Mouse (Mus musculus): ENCODE measurements around the gene Lsm7. TPM values are rescaled to one million over a fixed set of nuclear protein-coding genes. Genes with fewer than 3 reads are reported as not detected.

Gene Lsm7
- polyA plus RNA-seq, 1 experiment from 2014 or later = 310 TPM

- Histone ChIP-seq H3K4me2 (replicated peaks) (peak overlapping the region; percentile 32), H3K27me3 (peaks cover 5% of the 10 kb centered on the region; the same call in 1 of the 2 replicates), H3K9me3 (no peaks in the 10 kb centered on the region), H3K4me3 (peak overlapping the region; percentile 15; the same call in 1 of the 2 replicates), H3K9ac (peak overlapping the region; percentile 36; the same call in 1 of the 2 replicates), H3K4me1 (peaks cover 22% of the 10 kb centered on the region), H3K36me3 (peaks cover 34% of the 10 kb centered on the region), H3K27ac (no peak overlapping the region)
- 35% methylated on average over 41 of the region's 41 CpGs for WGBS
- ATAC-seq (ENCODE audit: low FRiP score, low read depth) = no peak
These were observed 43.0 kb upstream of the Lsm7 start for GRCm38 (mm10) chr10:80897861-80898510.

DNA sequence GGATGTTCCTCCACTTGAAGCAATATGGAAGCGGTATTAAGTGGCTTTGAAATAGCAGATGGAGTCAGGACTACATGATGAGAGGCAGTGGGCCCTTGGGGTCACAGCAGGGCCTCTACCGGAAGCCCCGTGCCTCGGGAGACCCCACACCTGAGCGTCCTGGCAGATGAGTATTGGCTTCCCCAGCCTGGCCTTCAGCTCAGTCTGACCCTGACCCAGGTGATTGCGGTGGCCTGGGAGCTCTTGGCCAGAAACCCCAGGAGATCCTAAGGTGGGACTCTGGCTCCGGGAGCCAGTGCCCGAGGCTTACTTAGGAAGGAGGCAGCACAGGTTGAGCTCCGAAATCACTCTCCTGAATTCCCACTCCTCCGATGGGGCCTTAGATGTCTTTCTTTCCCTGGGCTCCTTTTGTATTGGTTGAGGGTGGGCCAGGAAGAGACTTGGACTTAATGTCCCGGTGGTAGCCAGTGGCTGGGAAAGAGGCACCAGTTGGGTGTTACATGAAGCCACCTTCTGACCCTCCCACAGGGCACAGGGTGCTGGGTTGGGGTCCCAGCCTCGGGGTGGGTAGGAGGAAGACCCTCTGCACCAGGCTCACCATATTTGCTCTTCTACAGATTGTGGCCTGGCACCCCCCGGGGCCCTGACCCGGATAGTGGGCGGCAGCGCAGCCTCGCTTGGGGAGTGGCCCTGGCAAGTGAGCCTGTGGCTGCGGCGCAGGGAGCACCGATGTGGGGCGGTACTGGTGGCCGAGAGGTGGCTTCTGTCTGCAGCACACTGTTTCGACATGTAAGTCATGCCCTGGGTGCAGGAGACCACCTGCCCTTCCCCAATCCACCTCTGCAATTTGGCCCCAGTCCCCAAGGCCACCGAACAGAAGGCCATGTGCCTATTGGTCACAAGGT is 41.8 kb upstream of the Lsm7 start:
- Histone ChIP-seq H3K9me3 (no peaks in the 10 kb centered on the region), H3K27ac (no peak overlapping the region), H3K9ac (peak overlapping the region; percentile 31; the same call in 1 of the 2 replicates), H3K36me3 (peaks cover 23% of the 10 kb centered on the region), H3K4me3 (no peak overlapping the region), H3K4me2 (replicated peaks) (no peak overlapping the region), H3K4me1 (peaks cover 22% of the 10 kb centered on the region), H3K27me3 (peaks cover 5% of the 10 kb centered on the region; the same call in 1 of the 2 replicates)
- no peak for ATAC-seq (ENCODE audit: low FRiP score, low read depth)
- 73% methylated on average over 24 of the region's 24 CpGs for WGBS

DNA sequence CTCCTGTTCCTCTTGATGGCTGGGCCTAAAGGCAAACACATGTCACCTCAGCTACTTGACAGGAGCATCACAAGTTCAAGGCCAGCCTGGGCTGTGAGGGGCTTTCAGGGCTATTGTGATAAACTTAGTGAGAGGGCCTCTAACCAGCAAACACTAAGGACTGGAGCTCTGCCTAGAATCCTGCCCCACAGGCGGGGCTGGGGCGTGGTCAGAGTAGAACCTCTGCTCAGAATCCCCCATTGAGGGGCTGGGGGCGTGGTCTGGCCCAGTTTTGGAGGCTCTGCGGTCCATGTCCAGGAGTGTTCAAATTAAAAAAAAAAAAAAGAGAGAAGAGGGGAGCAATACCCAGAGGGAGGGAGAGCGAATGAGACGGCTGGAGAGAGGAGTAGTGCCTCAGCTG is 40.7 kb upstream of the Lsm7 start:
- Histone ChIP-seq H3K9ac (no peak overlapping the region), H3K4me3 (no peak overlapping the region), H3K27me3 (peaks cover 5% of the 10 kb centered on the region; the same call in 1 of the 2 replicates), H3K27ac (no peak overlapping the region), H3K36me3 (peaks cover 18% of the 10 kb centered on the region), H3K9me3 (no peaks in the 10 kb centered on the region), H3K4me2 (replicated peaks) (no peak overlapping the region), H3K4me1 (peaks cover 18% of the 10 kb centered on the region)
- ATAC-seq (ENCODE audit: low FRiP score, low read depth) = no peak
- 81% methylated on average over 6 of the region's 6 CpGs for WGBS

DNA sequence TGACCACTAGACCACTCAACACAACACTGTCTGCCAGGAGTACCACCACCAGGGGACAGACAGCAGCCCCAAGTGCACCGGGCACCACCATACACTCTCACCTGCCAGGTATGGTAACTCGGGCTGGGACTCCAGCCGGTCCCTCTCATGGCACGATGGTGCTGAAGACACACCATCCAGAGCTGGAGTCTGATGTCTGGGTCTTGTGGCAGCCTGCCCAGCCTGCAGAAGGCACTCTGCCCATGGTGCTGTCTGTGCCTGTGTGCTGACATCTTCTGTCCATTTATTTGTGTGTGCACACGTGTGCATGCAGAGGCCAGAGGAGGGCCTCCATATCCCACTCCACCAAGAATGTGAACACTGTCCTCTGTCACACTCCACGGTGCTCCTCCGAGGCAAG is 40.1 kb upstream of the Lsm7 start:
- Histone ChIP-seq H3K27me3 (peaks cover 9% of the 10 kb centered on the region), H3K4me1 (peaks cover 18% of the 10 kb centered on the region), H3K4me2 (replicated peaks) (no peak overlapping the region), H3K4me3 (no peak overlapping the region), H3K36me3 (peaks cover 18% of the 10 kb centered on the region), H3K9ac (no peak overlapping the region), H3K27ac (no peak overlapping the region), H3K9me3 (no peaks in the 10 kb centered on the region)
- ATAC-seq (ENCODE audit: low FRiP score, low read depth) = no peak
- 85% methylated on average over 7 of the region's 7 CpGs for WGBS

GRCm38 (mm10) chr10:80887181-80887580 is 32.2 kb upstream of the Lsm7 start:
- no peaks in the 10 kb centered on the region for H3K9me3 ChIP-seq
- no peak overlapping the region for H3K4me2 ChIP-seq (replicated peaks)
- H3K27me3 ChIP-seq = peaks cover 33% of the 10 kb centered on the region

DNA sequence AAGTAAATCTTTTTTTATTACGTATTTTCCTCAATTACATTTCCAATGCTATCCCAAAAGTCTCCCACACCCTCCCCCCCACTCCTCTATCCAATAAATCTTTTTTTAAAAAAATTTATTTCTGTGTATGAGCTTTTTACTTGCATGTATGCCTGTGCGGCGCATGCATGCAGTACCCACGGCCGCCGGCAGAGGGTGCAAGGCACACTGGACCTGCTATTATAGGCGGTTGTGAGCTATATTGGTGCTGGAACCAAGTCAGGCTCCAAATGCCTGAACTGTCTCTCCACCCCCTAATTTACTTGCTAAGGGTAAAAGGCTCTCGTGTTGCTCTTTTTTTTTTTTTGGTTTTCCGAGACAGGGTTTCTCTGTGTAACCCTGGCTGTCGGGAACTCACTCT is 26.3 kb upstream of the Lsm7 start:
- Histone ChIP-seq H3K4me1 (no peaks in the 10 kb centered on the region), H3K4me3 (no peak overlapping the region), H3K4me2 (replicated peaks) (no peak overlapping the region), H3K27ac (no peak overlapping the region), H3K27me3 (no peaks in the 10 kb centered on the region; the same call in 1 of the 2 replicates), H3K9me3 (no peaks in the 10 kb centered on the region), H3K9ac (no peak overlapping the region), H3K36me3 (no peaks in the 10 kb centered on the region)
- ATAC-seq (ENCODE audit: low FRiP score, low read depth) = no peak
- WGBS = 29% methylated on average over 10 of the region's 10 CpGs

More at GRCm38 (mm10) chr10:80887181-80887580, 32.2 kb upstream of the Lsm7 start:
- Histone ChIP-seq H3K4me1 (no peaks in the 10 kb centered on the region), H3K9ac (no peak overlapping the region), H3K4me3 (no peak overlapping the region), H3K36me3 (no peaks in the 10 kb centered on the region), H3K27ac (no peak overlapping the region)
- WGBS = 73% methylated on average over 11 of the region's 11 CpGs
- no peak for ATAC-seq (ENCODE audit: low FRiP score, low read depth)

- Histone ChIP-seq H3K9me3 (no peaks in the 10 kb centered on the region), H3K9ac (no peak overlapping the region), H3K27ac (no peak overlapping the region), H3K4me3 (no peak overlapping the region), H3K4me1 (no peaks in the 10 kb centered on the region), H3K4me2 (replicated peaks) (no peak overlapping the region), H3K27me3 (no peaks in the 10 kb centered on the region; the same call in 1 of the 2 replicates), H3K36me3 (no peaks in the 10 kb centered on the region)
- WGBS = 70% methylated on average over 2 of the region's 2 CpGs
- ATAC-seq (ENCODE audit: low FRiP score, low read depth) = no peak
These were observed 25.9 kb upstream of the Lsm7 start for GRCm38 (mm10) chr10:80880901-80881300.

DNA sequence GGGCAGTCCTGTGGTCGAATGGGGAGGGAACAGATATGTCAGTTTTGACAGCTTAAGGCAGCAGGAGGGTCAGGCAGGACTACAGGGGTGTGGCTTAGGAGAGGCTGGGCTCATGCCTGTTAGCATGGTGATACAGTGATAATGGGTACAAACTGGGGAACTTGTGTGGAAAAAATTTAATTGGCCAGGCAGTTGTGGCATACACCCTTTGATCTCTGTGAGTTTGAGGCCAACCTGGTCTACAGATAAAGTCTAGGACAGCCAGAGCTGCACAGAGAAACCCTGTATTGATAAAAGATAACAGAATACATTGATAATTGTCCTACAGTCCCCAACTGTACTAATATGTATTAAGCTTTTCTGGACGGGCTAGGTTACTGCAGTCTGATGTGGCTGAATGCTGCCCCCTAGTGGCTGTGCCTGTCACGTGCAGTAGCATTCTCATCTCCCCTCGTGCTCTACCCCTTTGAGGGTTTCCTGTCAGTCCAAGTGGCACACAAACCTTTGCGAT is 25.2 kb upstream of the Lsm7 start:
- Histone ChIP-seq H3K27ac (no peak overlapping the region), H3K36me3 (no peaks in the 10 kb centered on the region), H3K9ac (no peak overlapping the region), H3K27me3 (no peaks in the 10 kb centered on the region; the same call in 1 of the 2 replicates), H3K4me3 (no peak overlapping the region), H3K4me2 (replicated peaks) (no peak overlapping the region), H3K4me1 (no peaks in the 10 kb centered on the region), H3K9me3 (no peaks in the 10 kb centered on the region)
- ATAC-seq (ENCODE audit: low FRiP score, low read depth) = no peak
- 17% methylated on average over 5 of the region's 5 CpGs for WGBS

DNA sequence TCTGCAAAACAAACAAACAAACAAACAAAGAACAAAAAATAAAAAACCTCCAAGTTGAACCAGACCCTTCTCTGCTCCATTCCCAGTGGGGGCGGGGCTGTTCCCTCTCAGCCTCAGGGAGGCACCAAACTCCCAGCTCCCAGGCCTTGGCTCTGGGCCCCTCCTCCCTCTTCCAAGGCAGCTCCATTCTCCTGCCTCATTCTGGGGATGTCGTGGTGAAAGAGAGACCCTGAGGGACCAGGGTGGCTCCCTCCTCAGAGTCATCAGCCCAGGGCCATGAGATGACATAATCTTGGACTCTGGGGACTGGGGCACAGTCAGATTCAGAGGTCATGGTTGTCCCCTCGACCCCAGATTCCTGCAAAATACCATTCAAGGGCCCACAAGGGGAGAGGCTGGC is 21.6 kb upstream of the Lsm7 start:
- Histone ChIP-seq H3K27ac (no peak overlapping the region), H3K4me3 (no peak overlapping the region), H3K4me1 (no peaks in the 10 kb centered on the region), H3K27me3 (peaks cover 13% of the 10 kb centered on the region), H3K9me3 (no peaks in the 10 kb centered on the region), H3K9ac (no peak overlapping the region), H3K4me2 (replicated peaks) (no peak overlapping the region), H3K36me3 (no peaks in the 10 kb centered on the region)
- ATAC-seq (ENCODE audit: low FRiP score, low read depth) = no peak
- WGBS = 27% methylated on average over 3 of the region's 3 CpGs

DNA sequence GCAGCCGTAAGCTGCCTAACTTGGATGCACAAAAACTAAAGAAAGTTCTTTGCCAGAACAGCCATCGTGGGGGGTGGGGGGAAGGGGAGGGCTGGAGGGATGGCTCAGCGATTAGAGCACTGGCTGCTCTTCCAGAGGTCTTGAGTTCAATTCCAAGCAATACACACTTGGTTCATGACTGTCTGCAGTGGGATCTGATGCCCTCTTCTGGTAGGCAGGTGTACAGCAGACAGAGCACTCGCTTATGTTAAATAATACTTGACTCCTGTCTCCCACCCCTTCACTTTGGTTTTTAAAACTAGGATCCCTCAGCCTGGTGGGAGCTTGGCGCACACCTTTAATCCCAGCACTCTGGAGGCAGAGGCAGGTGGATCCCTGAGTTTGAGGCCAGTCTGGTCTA is 21.0 kb upstream of the Lsm7 start:
- H3K9ac ChIP-seq = no peak overlapping the region
- peaks cover 16% of the 10 kb centered on the region for H3K27me3 ChIP-seq
- no peak for ATAC-seq (ENCODE audit: low FRiP score, low read depth)
- no peak overlapping the region for H3K4me2 ChIP-seq (replicated peaks)
- H3K4me3 ChIP-seq = no peak overlapping the region
- H3K4me1 ChIP-seq = no peaks in the 10 kb centered on the region
- no peaks in the 10 kb centered on the region for H3K9me3 ChIP-seq
- H3K36me3 ChIP-seq = no peaks in the 10 kb centered on the region
- no peak overlapping the region for H3K27ac ChIP-seq
- WGBS = 28% methylated on average over 5 of the region's 5 CpGs

GRCm38 (mm10) chr10:80874035-80874434 is 19.0 kb upstream of the Lsm7 start:
- 78% methylated on average over 9 of the region's 9 CpGs for WGBS
- Histone ChIP-seq H3K4me3 (no peak overlapping the region), H3K4me1 (no peaks in the 10 kb centered on the region), H3K27me3 (peaks cover 16% of the 10 kb centered on the region), H3K4me2 (replicated peaks) (no peak overlapping the region), H3K36me3 (no peaks in the 10 kb centered on the region), H3K27ac (no peak overlapping the region), H3K9ac (peak overlapping the region; percentile 25), H3K9me3 (no peaks in the 10 kb centered on the region)
- ATAC-seq (ENCODE audit: low FRiP score, low read depth) = no peak

DNA sequence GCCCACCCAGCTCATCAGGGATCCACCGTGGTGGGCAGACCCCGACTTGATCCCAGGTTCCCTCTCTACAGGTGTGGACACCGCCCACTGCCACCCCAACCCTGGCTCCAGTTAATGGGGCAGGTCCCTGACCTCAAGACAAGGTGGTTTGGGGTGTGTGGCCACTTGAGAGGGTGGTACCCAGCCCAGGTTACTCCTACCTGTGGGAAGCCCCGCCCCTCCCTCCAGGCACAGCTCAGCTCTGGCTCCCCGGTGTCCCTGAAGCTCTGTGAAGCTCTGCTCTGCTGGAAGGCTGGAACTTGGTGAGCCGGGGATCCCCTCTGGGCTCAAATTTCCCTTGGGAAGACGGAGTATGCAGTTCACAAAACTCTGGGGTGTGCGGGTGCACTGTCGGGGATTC is 16.6 kb upstream of the Lsm7 start, which contains the start of gene Tmprss9:
Gene Tmprss9, plus strand, starts transcription at position 268 of the 400 bp plus-strand sequence.
- ATAC-seq (ENCODE audit: low FRiP score, low read depth) = no peak
- Histone ChIP-seq H3K36me3 (peaks cover 21% of the 10 kb centered on the region), H3K9ac (no peak within 1 kb of the TSS), H3K4me2 (replicated peaks) (no peak within 1 kb of the TSS), H3K4me1 (no peaks in the 10 kb centered on the region), H3K27ac (no peak within 1 kb of the TSS), H3K4me3 (no peak within 1 kb of the TSS), H3K27me3 (peaks cover 16% of the 10 kb centered on the region), H3K9me3 (no peaks in the 10 kb centered on the region)
- WGBS = 29% methylated on average over 9 of the region's 9 CpGs

Measured in limb, embryonic 13.5 days (tissue).